Mouse (Mus musculus) frontal cortex, postnatal 14 days (tissue): ENCODE measurements at regions not wholly inside any gene's neighbourhood (a gene's known extent, or its start where the extent isn't known, plus 50 kb on each side); places are given as distances from the start of the nearest gene placed in this dataset.

Experiments used
- DNase-seq, 2 experiments: peaks; one replicate each; pipeline ENCODE4 v3.0.0; 2022; ENCODE audit warnings: low spot score in 2 of 2

GRCm38 (mm10) chr7:68858471-68859210 lies 109.6 kb upstream of the Arrdc4 start:
- no peak for DNase-seq

- peak; percentile 10 to 14 for DNase-seq
Observed at GRCm38 (mm10) chr7:68851981-68852575, 103.0 kb upstream of the Arrdc4 start.

- no peak for DNase-seq
Observed at GRCm38 (mm10) chr7:68844606-68845005, 95.6 kb upstream of the Arrdc4 start.

DNA sequence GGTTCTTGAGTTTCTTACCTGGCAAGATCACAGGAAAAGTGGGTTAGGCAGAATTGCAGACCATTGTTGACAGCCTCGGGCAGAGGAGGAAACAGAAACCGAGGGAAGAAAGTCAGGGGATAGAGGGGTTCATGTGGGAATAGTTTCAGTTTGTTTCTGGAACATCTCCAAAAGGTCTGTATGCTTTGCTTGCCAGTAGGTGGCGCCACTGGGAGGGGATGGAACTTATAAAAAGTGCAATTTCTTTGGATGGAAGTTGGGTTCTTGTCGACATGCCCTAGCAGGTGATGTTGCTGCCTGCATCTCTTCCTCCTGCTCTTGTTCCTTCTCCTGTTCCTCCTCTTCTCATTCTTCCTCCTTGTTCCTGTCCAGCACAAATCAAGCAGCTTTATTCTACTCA lies 94.3 kb upstream of the Arrdc4 start:
- DNase-seq = no peak

DNA sequence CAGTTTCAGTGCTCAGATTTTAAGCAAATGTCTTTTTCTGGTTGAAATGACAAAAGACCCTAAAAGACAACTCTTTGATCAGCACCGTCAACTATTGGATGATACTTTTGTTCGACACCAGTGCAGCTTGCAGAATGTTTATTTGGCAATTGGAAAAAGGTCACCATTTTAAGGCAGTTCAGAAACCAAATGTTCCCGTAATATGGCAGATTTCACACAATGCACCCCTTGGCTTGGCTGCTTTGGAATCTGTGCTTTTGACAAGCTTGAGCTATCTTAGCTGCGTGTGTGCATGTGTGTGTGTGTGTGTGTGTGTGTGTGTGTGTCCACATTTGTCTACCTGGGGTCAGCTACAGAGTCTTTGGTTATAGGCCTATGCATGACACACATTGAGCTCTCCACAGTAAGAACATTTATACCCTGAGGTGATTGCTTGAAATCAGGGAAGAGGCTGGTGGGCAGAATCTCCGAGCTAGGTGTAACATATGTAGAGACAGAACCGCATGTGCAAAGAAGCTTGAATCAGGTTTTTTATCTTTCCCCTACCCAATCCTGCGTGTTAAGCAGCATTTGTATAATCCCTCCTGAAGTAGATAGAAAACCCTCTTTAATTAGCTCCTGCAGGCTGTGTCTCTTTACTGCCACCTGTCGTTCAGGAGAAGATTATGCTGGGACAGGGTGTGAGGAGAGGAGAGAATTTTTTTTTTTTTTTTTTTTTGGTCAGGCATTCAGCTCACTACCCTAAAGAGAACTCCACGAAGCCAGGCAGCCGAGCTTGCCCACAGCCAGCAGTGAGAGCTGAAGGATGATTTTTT lies 85.1 kb upstream of the Arrdc4 start:
- no peak for DNase-seq

DNA sequence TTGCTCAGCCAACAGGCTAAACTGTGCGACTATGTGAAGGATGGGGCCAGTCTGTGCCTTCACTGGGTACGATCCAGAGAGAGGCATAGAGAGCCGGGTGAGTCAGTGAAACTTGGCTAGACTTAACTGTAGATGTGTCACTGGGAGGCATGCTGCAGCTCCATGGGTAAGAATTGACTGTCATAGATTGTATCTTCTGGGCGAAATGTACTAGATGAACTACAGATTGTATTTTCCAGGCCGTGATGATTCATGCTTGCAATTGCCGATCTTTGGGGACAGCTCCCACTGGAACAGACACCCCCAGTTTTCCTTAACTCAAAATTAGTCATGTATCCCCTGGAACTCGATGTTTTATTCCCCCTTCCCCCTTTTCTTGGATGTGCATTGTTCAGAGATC lies 84.5 kb upstream of the Arrdc4 start:
- DNase-seq = peak in 1 of 2 experiments; percentile 20

GRCm38 (mm10) chr7:68829861-68830260 lies 80.8 kb upstream of the Arrdc4 start:
- peak; percentile 57 to 85 for DNase-seq

DNA sequence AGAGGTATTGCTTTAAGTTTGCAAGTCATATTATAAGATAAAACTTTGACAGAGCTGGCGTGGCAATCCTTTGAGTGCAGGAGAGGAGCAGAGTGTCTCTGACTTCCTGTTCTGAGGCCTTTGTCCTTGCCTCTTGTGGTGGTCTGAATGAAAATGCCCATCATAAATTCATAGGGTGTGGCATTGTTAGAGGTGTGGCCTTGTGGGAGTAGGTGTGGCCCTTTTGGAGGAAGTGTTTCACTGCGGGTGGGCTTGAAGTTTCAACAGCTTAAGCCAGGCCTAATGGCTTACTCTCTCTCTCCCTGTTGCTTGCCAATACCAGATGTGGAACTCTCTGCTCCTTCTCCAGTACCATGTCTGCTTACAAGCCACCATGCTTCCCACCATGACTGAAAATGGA lies 75.4 kb upstream of the Arrdc4 start:
- no peak for DNase-seq

DNA sequence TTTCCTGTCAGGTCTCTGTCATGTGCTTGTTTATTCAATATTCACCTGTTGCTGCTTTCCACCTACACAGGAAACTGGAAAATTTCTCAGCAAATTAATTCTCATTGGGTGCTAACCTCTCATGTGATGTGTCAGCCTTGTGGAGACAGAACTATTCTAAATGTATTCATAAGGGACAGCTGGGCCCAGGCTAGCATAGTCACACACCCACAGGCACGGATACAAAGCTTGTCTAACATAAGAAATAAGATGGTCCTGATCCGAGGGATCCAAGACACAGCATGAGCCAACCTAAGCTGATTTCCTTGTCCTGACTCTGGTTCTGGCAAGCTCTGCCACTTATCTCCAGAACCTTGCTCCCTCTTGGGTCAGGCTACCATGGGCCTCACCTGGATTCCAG lies 74.6 kb upstream of the Arrdc4 start:
- DNase-seq = no peak

GRCm38 (mm10) chr7:68823189-68823588 lies 74.1 kb upstream of the Arrdc4 start:
- peak in 1 of 2 experiments; percentile 50 for DNase-seq

DNA sequence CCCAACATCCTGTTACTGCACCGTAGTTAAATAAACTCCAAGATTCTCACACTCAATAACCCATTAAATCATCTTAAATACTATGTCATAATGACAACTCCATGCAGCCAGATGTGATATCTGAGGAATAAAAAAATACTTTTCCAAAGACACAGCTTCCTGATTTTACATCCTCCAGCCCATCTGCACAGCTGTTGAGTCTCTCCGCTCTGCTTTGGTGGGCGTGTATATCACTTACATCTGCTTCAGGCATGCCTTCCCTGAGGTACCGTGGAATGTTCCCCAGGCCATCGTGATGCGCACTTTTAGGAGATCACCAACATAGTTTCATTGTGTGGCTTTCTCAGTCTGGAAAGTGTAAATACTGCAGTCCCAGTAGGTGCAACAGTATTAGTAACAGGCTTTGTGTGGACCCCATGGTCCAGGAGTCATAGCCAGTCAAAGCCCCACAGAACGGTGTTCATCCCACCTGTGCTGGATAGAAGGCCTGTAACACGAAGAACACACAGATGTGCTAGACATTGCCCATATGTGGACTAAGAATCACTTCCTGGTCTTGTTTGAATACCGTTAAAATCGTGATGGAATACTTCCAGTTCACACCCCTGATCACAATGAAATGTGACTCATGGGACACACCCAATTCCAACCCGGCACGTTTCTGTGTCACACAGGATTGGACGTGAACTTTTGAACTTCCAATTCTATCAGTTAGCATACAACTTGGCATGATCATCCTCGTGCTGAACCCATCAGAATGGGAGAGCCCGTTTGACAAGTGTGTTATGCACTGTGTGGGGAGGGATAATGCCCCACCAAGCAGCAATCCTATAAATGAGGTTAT lies 66.0 kb upstream of the Arrdc4 start:
- no peak for DNase-seq

DNA sequence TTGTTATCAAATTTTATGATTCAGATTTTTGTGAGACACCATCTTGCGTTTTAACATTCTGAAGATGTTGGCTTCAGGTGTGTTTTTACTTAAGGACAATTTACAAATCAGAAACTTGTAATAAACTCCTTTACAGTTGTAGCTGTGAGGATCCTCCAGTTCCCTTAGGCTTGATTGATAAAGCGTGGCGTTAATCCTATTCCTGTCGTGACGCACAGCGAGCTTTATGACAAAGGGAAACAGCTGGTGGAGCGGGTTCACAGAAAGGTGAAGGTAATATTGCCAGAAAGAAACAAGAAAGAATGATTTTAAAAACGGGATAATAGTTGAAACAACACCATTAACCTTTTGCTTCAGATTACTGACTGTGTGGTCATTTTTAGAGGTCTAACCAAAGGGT lies 60.7 kb upstream of the Arrdc4 start:
- no peak for DNase-seq
